In the genomic region with DNA sequence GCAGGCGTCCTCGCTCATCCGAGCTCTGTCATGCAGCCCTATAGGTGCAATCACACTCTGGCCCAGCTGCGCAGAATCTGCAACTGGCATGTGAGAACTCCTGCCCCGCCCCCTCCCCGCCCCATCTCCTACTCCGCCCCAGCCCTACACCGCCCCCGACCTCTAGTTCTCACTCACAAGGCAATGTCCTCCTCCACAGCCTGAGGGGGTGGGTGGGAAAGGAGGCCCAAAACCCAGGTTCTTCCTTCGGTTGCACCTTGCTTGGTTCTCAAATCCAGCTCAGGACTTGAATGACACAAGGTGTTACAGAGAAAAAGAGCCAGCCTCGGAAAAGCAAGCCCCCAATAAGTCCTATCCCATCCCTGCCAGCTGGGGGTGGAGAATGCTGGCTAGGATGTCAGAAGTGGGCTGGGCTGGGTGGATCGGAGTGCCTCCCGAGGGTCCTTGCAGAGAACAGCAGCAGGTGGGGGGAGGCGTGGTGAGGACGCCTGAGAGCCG, we compare ENCODE assay signal across 8 mouse cellular contexts. TPM values are rescaled to one million over a fixed set of nuclear protein-coding genes. Genes with fewer than 3 reads are reported as not detected.
DNase-seq lines count a peak whose midpoint lies in the region; ATAC-seq and TF ChIP-seq lines count a peak whose summit lies in the region.

No protein-coding gene starts in this region.

- H3K27me3 ChIP-seq in lung, embryonic 14.5 days (ENCODE audit: insufficient read depth, low read length), result peaks cover 42% of the 10 kb centered on the region
- H3K27me3 ChIP-seq in liver, embryonic 12.5 days (replicated peaks), result peaks cover 99% of the 10 kb centered on the region

- H3K36me3 ChIP-seq in lung, embryonic 14.5 days (ENCODE audit: insufficient read depth), result no peaks in the 10 kb centered on the region
- H3K36me3 ChIP-seq in liver, embryonic 12.5 days, result no peaks in the 10 kb centered on the region

- H3K27ac ChIP-seq in lung, embryonic 14.5 days (ENCODE audit: low read depth), result no peak overlapping the region
- H3K27ac ChIP-seq in liver, embryonic 12.5 days, result no peak overlapping the region

- H3K4me3 ChIP-seq in lung, embryonic 14.5 days (ENCODE audit: low read depth, low read length), result 0 out of 2 replicates have a peak overlapping the region, but pooled peaks have one; percentile 39
- H3K4me3 ChIP-seq in lung, adult 2 months (replicated peaks; ENCODE audit: extremely low read depth, low read depth, low read length), result no peak overlapping the region
- no peak overlapping the region for H3K4me3 ChIP-seq in liver, embryonic 12.5 days

- TF ChIP-seq CTCF in lung, embryonic 14.5 days (IDR thresholded peaks at IDR 0.05; ENCODE audit: low read depth), result no peak
- TF ChIP-seq CTCF in lung, adult 2 months (IDR thresholded peaks at IDR 0.05; ENCODE audit: insufficient read depth, low read length), result no peak

- peak; percentile 32 for DNase-seq in lung, embryonic 14.5 days
- no peak for DNase-seq in lung, adult 2 months
- peak; percentile 66 for DNase-seq in embryo, embryonic 10.5 days (ENCODE audit: low spot score)
- peak; percentile 56 for DNase-seq in induced T-regulatory cell, adult 2 months (ENCODE audit: low read depth)
- peak; percentile 58 to 59 for DNase-seq in right cerebral cortex, adult 2 months (ENCODE audit: low spot score in 2 of 2)
- no peak for DNase-seq in adrenal gland, postnatal 4 days (ENCODE audit: low spot score in 2 of 2)
- no peak for DNase-seq in B cell, adult 2 months

- H3K9me3 ChIP-seq in lung, embryonic 14.5 days (ENCODE audit: low read depth, low read length), result no peaks in the 10 kb centered on the region
- no peaks in the 10 kb centered on the region for H3K9me3 ChIP-seq in liver, embryonic 12.5 days (replicated peaks)

- WGBS in lung, embryonic 14.5 days, result 2% methylated on average over 16 of the region's 16 CpGs
- WGBS in lung, adult 2 months, result 1% methylated on average over 16 of the region's 16 CpGs
- 2% methylated on average over 16 of the region's 16 CpGs for whole genome bisulfite sequencing in liver, embryonic 12.5 days (ENCODE audit: insufficient replicate concordance)

- no peak for TF ChIP-seq POLR2A in lung, adult 2 months (IDR thresholded peaks at IDR 0.05; ENCODE audit: borderline replicate concordance, extremely low read depth, low read depth, low read length)

- peak overlapping the region; percentile 25; the same call in 1 of the 2 replicates for H3K4me2 ChIP-seq in lung, embryonic 14.5 days
- H3K4me2 ChIP-seq in liver, embryonic 12.5 days, result 0 out of 2 replicates have a peak overlapping the region, but pooled peaks have one; percentile 12

- no peak overlapping the region for H3K9ac ChIP-seq in lung, embryonic 14.5 days
- H3K9ac ChIP-seq in liver, embryonic 12.5 days, result no peak overlapping the region

- peak; percentile 53; the same call in 1 of the 2 replicates for ATAC-seq in lung, embryonic 14.5 days (ENCODE audit: insufficient read depth)
- no peak for ATAC-seq in liver, embryonic 12.5 days

- H3K4me1 ChIP-seq in lung, embryonic 14.5 days (ENCODE audit: insufficient read depth), result no peaks in the 10 kb centered on the region
- H3K4me1 ChIP-seq in lung, adult 2 months (ENCODE audit: control insufficient read depth, insufficient read depth, low read length), result no peaks in the 10 kb centered on the region
- H3K4me1 ChIP-seq in liver, embryonic 12.5 days, result 0 out of 2 replicates have a peak, but pooled peaks cover 7% of the 10 kb centered on the region

RNA-seq across cellular contexts. Expression of gene Shisa7, which starts 1.8 kb away (rescaled TPM):
- polyA plus RNA-seq in lung, embryonic 14.5 days (2014; fragmentation: Nextera tagmentation; extraction: Ambion mirVana), result 1.1 and 1.3 TPM in 2 replicates
- polyA plus RNA-seq in lung, adult 2 months (2012; rRNA removed), result 2.5 and 3.4 TPM in 2 replicates
- not detected in 2 replicates for polyA plus RNA-seq in liver, embryonic 12.5 days (2016; fragmentation: Nextera tagmentation; extraction: Ambion mirVana)
- 1 to 10 TPM; 4.4 to 6.1 TPM for total RNA-seq in adrenal gland, postnatal 4 days (2021)

RNA-seq across cellular contexts. Expression of gene Isoc2b, which starts 27.4 kb away (rescaled TPM):
- polyA plus RNA-seq in lung, embryonic 14.5 days (2014; fragmentation: Nextera tagmentation; extraction: Ambion mirVana), result 5.8 and 6.1 TPM in 2 replicates
- polyA plus RNA-seq in lung, adult 2 months (2012; rRNA removed), result 14.1 and 22.3 TPM in 2 replicates
- 3.5 and 3.9 TPM in 2 replicates for polyA plus RNA-seq in liver, embryonic 12.5 days (2016; fragmentation: Nextera tagmentation; extraction: Ambion mirVana)
- total RNA-seq in adrenal gland, postnatal 4 days (2021), result 10 to 100 TPM; 11.6 to 16.4 TPM

RNA-seq across cellular contexts. Expression of gene Ube2s, which starts 30.3 kb away (rescaled TPM):
- polyA plus RNA-seq in lung, embryonic 14.5 days (2014; fragmentation: Nextera tagmentation; extraction: Ambion mirVana), result 428 and 470 TPM in 2 replicates
- 135 and 210 TPM in 2 replicates for polyA plus RNA-seq in lung, adult 2 months (2012; rRNA removed)
- 353 and 370 TPM in 2 replicates for polyA plus RNA-seq in liver, embryonic 12.5 days (2016; fragmentation: Nextera tagmentation; extraction: Ambion mirVana)
- 100 to 1,000 TPM; 140 to 156 TPM for total RNA-seq in adrenal gland, postnatal 4 days (2021)

RNA-seq across cellular contexts. Expression of gene Isoc2a, which starts 34.3 kb away (rescaled TPM):
- polyA plus RNA-seq in lung, embryonic 14.5 days (2014; fragmentation: Nextera tagmentation; extraction: Ambion mirVana), result 0.88 and 0.91 TPM in 2 replicates
- 13.4 and 15.0 TPM in 2 replicates for polyA plus RNA-seq in lung, adult 2 months (2012; rRNA removed)
- polyA plus RNA-seq in liver, embryonic 12.5 days (2016; fragmentation: Nextera tagmentation; extraction: Ambion mirVana), result 0.62 and 0.95 TPM in 2 replicates
- 10 to 100 TPM; 22.6 to 22.8 TPM for total RNA-seq in adrenal gland, postnatal 4 days (2021)

RNA-seq across cellular contexts. Expression of gene Rpl28, which starts 50.0 kb away (rescaled TPM):
- 294 and 337 TPM in 2 replicates for polyA plus RNA-seq in lung, embryonic 14.5 days (2014; fragmentation: Nextera tagmentation; extraction: Ambion mirVana)
- polyA plus RNA-seq in lung, adult 2 months (2012; rRNA removed), result 171 and 204 TPM in 2 replicates
- polyA plus RNA-seq in liver, embryonic 12.5 days (2016; fragmentation: Nextera tagmentation; extraction: Ambion mirVana), result 397 and 413 TPM in 2 replicates
- total RNA-seq in adrenal gland, postnatal 4 days (2021), result 1,000 to 10,000 TPM; 1,263 to 1,302 TPM

Comparison
In these comparisons a context has a peak if more than half of its experiments do, and no peak if none do; other contexts are left out.
1. DNase-seq: peak in lung, embryonic 14.5 days (single experiment), embryo, embryonic 10.5 days (single experiment), induced T-regulatory cell, adult 2 months (single experiment) and right cerebral cortex, adult 2 months (2 of 2); none in lung, adult 2 months (single experiment), adrenal gland, postnatal 4 days (0 of 2) and B cell, adult 2 months (0 of 2).